Mouse (Mus musculus) activated CD4-positive, CD25-positive, alpha-beta regulatory T cell, adult 9 weeks (primary cell): Measurements from ENCODE around the gene 2010315B03Rik. TPM values are rescaled to one million over a fixed set of nuclear protein-coding genes. Genes with fewer than 3 reads are reported as not detected.

ENCODE experiments used
- polyA plus RNA-seq: library from polyadenylated mRNA; unstranded; fragments of 100-300 nt; shearing (Covaris generic); gene quantifications from one replicate; pipeline ENCODE4 v1.2.1, GENCODE M21; 2017

The 2010315B03Rik gene
- polyA plus RNA-seq, result 23.5 TPM

GRCm38 (mm10) chr9:124312171-124313142 is at the start of gene 2010315B03Rik:
Gene 2010315B03Rik, minus strand, starts transcription at chr9:124312696.

Other genes starting within 250 kb of the 2010315B03Rik start
- gene Ccr2, start 210.7 kb downstream of the 2010315B03Rik start, polyA plus RNA-seq, result 50.3 TPM
- 15.6 TPM for gene Ccr5, start 191.2 kb downstream of the 2010315B03Rik start, polyA plus RNA-seq
- gene Ppp2r3d, start 164.2 kb upstream of the 2010315B03Rik start, polyA plus RNA-seq, result 28.4 TPM
- gene Gm21836, start 181.1 kb upstream of the 2010315B03Rik start, polyA plus RNA-seq, result not detected